Mouse (Mus musculus) cerebellum, adult 2 months (tissue): ENCODE data around the gene Eif4g3.

Experiments
- CTCF ChIP-seq: fragments of 200-500 bp; IDR thresholded peaks from 2 replicates; pipeline ENCODE4 v1.5.1; 2011; ENCODE audit warnings: low read depth, mild to moderate bottlenecking, control low read depth, low read length, moderate library complexity, borderline replicate concordance; ENCODE audit not compliant: insufficient read depth
- POLR2A ChIP-seq: fragments of 200-500 bp; IDR thresholded peaks from 2 replicates; pipeline ENCODE4 v1.6.1; 2011; ENCODE audit warnings: low read length, control low read depth, borderline replicate concordance; ENCODE audit not compliant: insufficient read depth

GRCm38 (mm10) chr4:138184573-138184981 lies 191.8 kb downstream of the Eif4g3 start:
- TF ChIP-seq POLR2A (no peak), CTCF (no peak)
